ENCODE assay signal across 8 mouse cellular contexts in the genomic region with DNA sequence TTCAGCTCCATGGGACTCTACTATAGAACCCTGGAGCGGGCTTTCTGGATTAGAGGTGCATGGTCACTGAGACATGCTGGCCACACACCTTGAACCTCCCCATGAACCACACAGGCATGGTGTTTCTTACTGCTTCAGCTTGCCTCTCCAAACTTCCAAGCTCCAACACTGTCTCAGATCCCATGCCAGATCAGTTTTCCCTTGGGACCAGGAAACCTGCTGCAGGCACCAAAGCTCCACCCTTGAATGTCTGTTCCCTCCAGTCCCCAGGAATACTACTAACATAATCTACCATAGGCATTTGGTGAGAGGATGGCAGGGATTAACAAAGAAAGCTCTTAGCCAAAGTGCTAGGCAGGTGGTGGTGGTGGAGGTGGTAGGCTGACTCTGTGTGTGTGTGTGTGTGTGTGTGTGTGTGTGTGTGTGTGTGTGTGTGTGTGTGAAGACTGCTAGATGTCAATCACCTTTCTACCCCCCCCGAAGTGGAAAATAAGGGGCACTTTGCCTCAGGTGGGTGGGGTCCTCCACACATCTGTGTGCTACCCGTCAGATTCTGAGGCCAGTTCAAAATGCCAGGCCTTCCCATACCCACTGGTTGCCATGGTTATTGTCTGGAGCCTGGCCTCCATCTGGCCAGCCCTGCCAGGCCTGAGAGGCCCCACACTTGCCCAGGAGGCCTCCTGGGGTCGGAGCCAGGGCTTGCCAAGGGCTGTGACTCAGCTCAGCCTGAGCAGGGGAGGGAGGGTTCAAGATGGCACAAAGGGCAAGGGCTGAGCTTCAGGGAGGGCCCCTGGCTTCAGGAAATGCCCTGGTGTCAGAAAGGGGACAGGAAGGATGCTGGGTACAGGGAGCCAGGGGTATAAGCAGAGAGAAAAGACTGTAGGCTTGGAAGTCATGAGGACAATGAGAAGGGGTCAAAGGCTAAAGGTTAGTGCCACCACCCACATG. TPM values are rescaled to one million over a fixed set of nuclear protein-coding genes. Genes with fewer than 3 reads are reported as not detected.
A peak's percentile ranks its signal among the peaks of the same experiment; 100 is the strongest.
DNase-seq lines count a peak whose midpoint lies in the region; ATAC-seq and TF ChIP-seq lines count a peak whose summit lies in the region.

No protein-coding gene starts in this region.

- H3K27me3 ChIP-seq in intestine, embryonic 16.5 days (replicated peaks; ENCODE audit: control insufficient read depth, insufficient read depth, low read length): no peaks in the 10 kb centered on the region
- no peaks in the 10 kb centered on the region for H3K27me3 ChIP-seq in midbrain, postnatal 0 days (ENCODE audit: insufficient read depth, low read length)

- no peak for TF ChIP-seq CTCF in midbrain, postnatal 0 days (IDR thresholded peaks at IDR 0.05)

- peak; percentile 93 for DNase-seq in left cerebral cortex, postnatal 4 days
- no peak for DNase-seq in left cerebral cortex, postnatal 14 days (ENCODE audit: low spot score in 2 of 2)
- peak; percentile 89 to 94 for DNase-seq in cerebellum, adult 18-20 months
- DNase-seq in midbrain, postnatal 0 days (ENCODE audit: low spot score): peak; percentile 83
- DNase-seq in right cerebral cortex, postnatal 25 days: no peak
- DNase-seq in heart, postnatal 36 days: no peak

- no peak overlapping the region for H3K4me3 ChIP-seq in intestine, embryonic 16.5 days (ENCODE audit: low read length)
- no peak overlapping the region for H3K4me3 ChIP-seq in midbrain, postnatal 0 days (ENCODE audit: low read depth, low read length)

- H3K4me1 ChIP-seq in intestine, embryonic 16.5 days (ENCODE audit: control insufficient read depth, insufficient read depth, low read length): peaks cover 4% of the 10 kb centered on the region; the same call in 1 of the 2 replicates
- no peaks in the 10 kb centered on the region for H3K4me1 ChIP-seq in midbrain, postnatal 0 days (ENCODE audit: insufficient read depth, low read length)

- ATAC-seq in activated CD4-positive, CD25-positive, alpha-beta regulatory T cell, adult 4 months: peak; percentile 73
- ATAC-seq in intestine, embryonic 16.5 days: peak; percentile 70
- peak; percentile 69; the same call in 1 of the 2 replicates for ATAC-seq in midbrain, postnatal 0 days (ENCODE audit: low FRiP score)

- no peak overlapping the region for H3K27ac ChIP-seq in intestine, embryonic 16.5 days (ENCODE audit: low read length)
- no peak overlapping the region; the same call in 1 of the 2 replicates for H3K27ac ChIP-seq in midbrain, postnatal 0 days (ENCODE audit: low read depth, low read length)

- no peak overlapping the region; the same call in 1 of the 2 replicates for H3K9ac ChIP-seq in intestine, embryonic 16.5 days (ENCODE audit: low read depth, low read length)
- H3K9ac ChIP-seq in midbrain, postnatal 0 days (replicated peaks; ENCODE audit: low read length, poor library complexity, severe bottlenecking): no peak overlapping the region

- intact Hi-C loops in left cerebral cortex, postnatal 4 days (cut with DNase I): no loop called here
- intact Hi-C loops in left cerebral cortex, postnatal 14 days (cut with DNase I): no loop called here
- intact Hi-C loops in heart, postnatal 36 days (cut with DNase I): no loop called here

- H3K4me2 ChIP-seq in intestine, embryonic 16.5 days (ENCODE audit: low read depth, low read length): no peak overlapping the region
- no peak overlapping the region for H3K4me2 ChIP-seq in midbrain, postnatal 0 days (ENCODE audit: low read depth, low read length, poor library complexity, severe bottlenecking)

- H3K36me3 ChIP-seq in intestine, embryonic 16.5 days (ENCODE audit: control insufficient read depth, insufficient read depth, low read length): peaks cover 5% of the 10 kb centered on the region; the same call in 1 of the 2 replicates
- peaks cover 9% of the 10 kb centered on the region; the same call in 1 of the 2 replicates for H3K36me3 ChIP-seq in midbrain, postnatal 0 days (ENCODE audit: insufficient read depth, low read length)

- WGBS in intestine, embryonic 16.5 days: 62% methylated on average over 4 of the region's 4 CpGs
- 54% methylated on average over 4 of the region's 4 CpGs for WGBS in midbrain, postnatal 0 days

- no peaks in the 10 kb centered on the region for H3K9me3 ChIP-seq in intestine, embryonic 16.5 days (ENCODE audit: control insufficient read depth, low read length)
- no peaks in the 10 kb centered on the region for H3K9me3 ChIP-seq in midbrain, postnatal 0 days (ENCODE audit: low read length)

RNA-seq across cellular contexts. Expression of gene Jade2, which starts 25.2 kb away (rescaled TPM):
- 1 to 10 TPM; 2.5 to 3.0 TPM for total RNA-seq in left cerebral cortex, postnatal 4 days (2021)
- total RNA-seq in left cerebral cortex, postnatal 14 days (2021): 10 to 100 TPM; 12.3 to 13.4 TPM
- 10 to 100 TPM; 13.5 to 17.6 TPM for polyA plus RNA-seq in activated CD4-positive, CD25-positive, alpha-beta regulatory T cell, adult 4 months (2017; shearing (Covaris generic))
- 1.3 and 1.5 TPM in 2 replicates for polyA plus RNA-seq in intestine, embryonic 16.5 days (2015; fragmentation: Nextera tagmentation; extraction: Ambion mirVana)
- 3.6 and 3.7 TPM in 2 replicates for total RNA-seq in midbrain, postnatal 0 days (2014; rRNA removed)
- 0.95 and 0.98 TPM in 2 replicates for polyA plus RNA-seq in midbrain, postnatal 0 days (2015; fragmentation: Nextera tagmentation; extraction: Ambion mirVana)
- total RNA-seq in heart, postnatal 36 days (2021): 10 to 100 TPM in 1 of 2 experiments, 1 to 10 TPM in 1; 9.2 to 11.1 TPM

Comparison
In these comparisons a context has a peak if more than half of its experiments do, and no peak if none do; other contexts are left out.
1. DNase-seq: peak in left cerebral cortex, postnatal 4 days (single experiment), cerebellum, adult 18-20 months (2 of 2) and midbrain, postnatal 0 days (single experiment); none in left cerebral cortex, postnatal 14 days (0 of 2), right cerebral cortex, postnatal 25 days (single experiment) and heart, postnatal 36 days (0 of 2).
2. Peak in every context shown above with its lines, with median percentiles within 50 percentile points of each other: ATAC-seq.